Mouse (Mus musculus): ENCODE data around the gene Wipi2. TPM values are rescaled to one million over a fixed set of nuclear protein-coding genes. Genes with fewer than 3 reads are reported as not detected.

Wipi2 gene
- total RNA-seq (2022): 10 to 100 TPM; 27.1 to 33.4 (median 29.2) TPM

GRCm38 (mm10) chr5:142627398-142627797 lies at the start of gene Wipi2:
Gene Wipi2, plus strand, starts transcription at chr5:142627698.
- no peak for DNase-seq (ENCODE audit: low spot score in 2 of 2)

- DNase-seq (ENCODE audit: low spot score in 2 of 2): no peak
Observed at GRCm38 (mm10) chr5:142578192-142578591, 49.3 kb upstream of the Wipi2 start.

GRCm38 (mm10) chr5:142581517-142581916 lies 46.0 kb upstream of the Wipi2 start:
- peak in 1 of 2 experiments; percentile 6 for DNase-seq (ENCODE audit: low spot score in 2 of 2)

GRCm38 (mm10) chr5:142583616-142584126 lies 43.8 kb upstream of the Wipi2 start:
- no peak for DNase-seq (ENCODE audit: low spot score in 2 of 2)

GRCm38 (mm10) chr5:142590953-142591616 lies 36.4 kb upstream of the Wipi2 start:
- no peak for DNase-seq (ENCODE audit: low spot score in 2 of 2)

- no peak for DNase-seq (ENCODE audit: low spot score in 2 of 2)
Observed at GRCm38 (mm10) chr5:142595698-142596097, 31.8 kb upstream of the Wipi2 start.

GRCm38 (mm10) chr5:142596723-142597122 lies 30.8 kb upstream of the Wipi2 start:
- DNase-seq (ENCODE audit: low spot score in 2 of 2): no peak

- DNase-seq (ENCODE audit: low spot score in 2 of 2): no peak
Observed at GRCm38 (mm10) chr5:142597648-142598390, 29.7 kb upstream of the Wipi2 start.

- DNase-seq (ENCODE audit: low spot score in 2 of 2): no peak
Observed at GRCm38 (mm10) chr5:142604379-142604778, 23.1 kb upstream of the Wipi2 start.

GRCm38 (mm10) chr5:142605288-142605687 lies 22.2 kb upstream of the Wipi2 start:
- no peak for DNase-seq (ENCODE audit: low spot score in 2 of 2)

- DNase-seq (ENCODE audit: low spot score in 2 of 2): no peak
Observed at GRCm38 (mm10) chr5:142608259-142608988, 19.1 kb upstream of the Wipi2 start, which contains the start of gene Mmd2. Gene Mmd2, minus strand, starts transcription at chr5:142608800.

GRCm38 (mm10) chr5:142608989-142609325 lies 18.5 kb upstream of the Wipi2 start:
- no peak for DNase-seq (ENCODE audit: low spot score in 2 of 2)

GRCm38 (mm10) chr5:142610362-142610761 lies 17.1 kb upstream of the Wipi2 start:
- DNase-seq (ENCODE audit: low spot score in 2 of 2): no peak

- DNase-seq (ENCODE audit: low spot score in 2 of 2): no peak
Observed at GRCm38 (mm10) chr5:142614513-142614912, 13.0 kb upstream of the Wipi2 start.

GRCm38 (mm10) chr5:142615638-142616037 lies 11.9 kb upstream of the Wipi2 start:
- no peak for DNase-seq (ENCODE audit: low spot score in 2 of 2)

GRCm38 (mm10) chr5:142616326-142616725 lies 11.2 kb upstream of the Wipi2 start:
- no peak for DNase-seq (ENCODE audit: low spot score in 2 of 2)

- no peak for DNase-seq (ENCODE audit: low spot score in 2 of 2)
Observed at GRCm38 (mm10) chr5:142619866-142620265, 7.6 kb upstream of the Wipi2 start.

- no peak for DNase-seq (ENCODE audit: low spot score in 2 of 2)
Observed at GRCm38 (mm10) chr5:142621421-142621820, 6.1 kb upstream of the Wipi2 start.

GRCm38 (mm10) chr5:142622134-142622533 lies 5.4 kb upstream of the Wipi2 start:
- no peak for DNase-seq (ENCODE audit: low spot score in 2 of 2)

GRCm38 (mm10) chr5:142623080-142623479 lies 4.4 kb upstream of the Wipi2 start:
- DNase-seq (ENCODE audit: low spot score in 2 of 2): no peak

- peak; percentile 91 to 92 for DNase-seq (ENCODE audit: low spot score in 2 of 2)
Observed at GRCm38 (mm10) chr5:142628726-142629662, 1.5 kb downstream of the Wipi2 start.

All from gastrocnemius, adult 8-10 months (tissue).